Mouse (Mus musculus): ENCODE measurements around the gene Ccr10. TPM values are rescaled to one million over a fixed set of nuclear protein-coding genes. Genes with fewer than 3 reads are reported as not detected.
A peak's percentile ranks its signal among the peaks of the same experiment; 100 is the strongest.

Ccr10 gene
- polyA plus RNA-seq, 1 experiment from 2014 or later, result 0.13 TPM

DNA sequence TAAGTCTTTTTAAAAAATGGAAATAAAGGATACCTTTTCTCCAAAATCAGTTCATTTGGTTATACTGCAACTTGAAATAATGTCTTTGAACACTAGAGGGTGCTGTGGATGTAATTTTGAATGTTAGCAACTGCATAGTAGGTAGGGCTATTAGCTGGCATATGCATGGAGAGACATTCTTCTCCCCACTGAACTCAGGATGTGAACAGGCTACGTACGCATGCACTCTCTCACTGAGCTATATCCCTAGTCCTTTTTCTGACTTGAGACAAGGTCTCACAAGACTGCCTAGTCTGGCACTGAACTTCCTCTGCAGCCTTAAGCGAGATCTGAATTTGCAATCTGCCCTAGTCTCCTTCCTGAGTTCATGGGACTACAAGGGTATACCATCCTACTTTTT lies 36.7 kb upstream of the Ccr10 start:
- Histone ChIP-seq H3K4me3 (ENCODE audit: low read depth, low read length) (no peak overlapping the region), H3K27ac (ENCODE audit: low read depth, low read length) (no peak overlapping the region), H3K4me1 (replicated peaks; ENCODE audit: control insufficient read depth, insufficient read depth, low read length) (no peaks in the 10 kb centered on the region), H3K36me3 (ENCODE audit: control insufficient read depth, insufficient read depth) (peaks cover 69% of the 10 kb centered on the region), H3K27me3 (replicated peaks; ENCODE audit: control insufficient read depth, insufficient read depth, low read length) (no peaks in the 10 kb centered on the region), H3K9me3 (ENCODE audit: control insufficient read depth) (no peaks in the 10 kb centered on the region), H3K4me2 (replicated peaks; ENCODE audit: low read depth) (no peak overlapping the region), H3K9ac (ENCODE audit: low read depth, low read length) (no peak overlapping the region)
- peak; percentile 86 for TF ChIP-seq CTCF (IDR thresholded peaks at IDR 0.05; ENCODE audit: low read depth)
- 44% methylated on average over 3 of the region's 3 CpGs for WGBS
- peak; percentile 51 for ATAC-seq

DNA sequence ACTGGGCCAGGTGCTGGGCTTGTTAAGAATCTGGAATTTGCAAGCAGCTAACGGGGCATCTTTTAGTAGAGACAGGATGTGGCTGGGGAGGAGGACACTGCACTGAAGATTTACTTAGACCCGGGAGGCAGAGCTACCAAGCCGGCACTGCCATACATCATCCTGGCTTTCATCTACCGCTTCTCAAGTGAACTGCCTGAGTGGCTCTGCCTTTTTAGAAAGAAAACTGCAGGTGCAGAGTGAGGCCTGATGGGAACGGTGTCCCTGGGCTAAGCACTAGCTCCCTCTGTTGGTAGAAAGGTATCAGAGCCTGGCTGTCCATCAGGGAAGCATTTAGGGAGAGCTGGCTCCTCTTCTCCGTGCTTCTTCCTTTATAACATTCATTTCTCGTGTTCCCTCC lies 25.7 kb upstream of the Ccr10 start:
- Histone ChIP-seq H3K36me3 (ENCODE audit: control insufficient read depth, insufficient read depth) (peaks cover 76% of the 10 kb centered on the region), H3K27me3 (replicated peaks; ENCODE audit: control insufficient read depth, insufficient read depth, low read length) (no peaks in the 10 kb centered on the region), H3K4me1 (replicated peaks; ENCODE audit: control insufficient read depth, insufficient read depth, low read length) (no peaks in the 10 kb centered on the region), H3K4me3 (ENCODE audit: low read depth, low read length) (no peak overlapping the region), H3K9ac (ENCODE audit: low read depth, low read length) (no peak overlapping the region), H3K4me2 (replicated peaks; ENCODE audit: low read depth) (no peak overlapping the region), H3K9me3 (ENCODE audit: control insufficient read depth) (no peaks in the 10 kb centered on the region), H3K27ac (ENCODE audit: low read depth, low read length) (no peak overlapping the region)
- 29% methylated on average over 7 of the region's 7 CpGs for WGBS
- TF ChIP-seq CTCF (IDR thresholded peaks at IDR 0.05; ENCODE audit: low read depth), result peak; percentile 84
- 0 out of 2 replicates have a peak, but pooled peaks have one; percentile 33 for ATAC-seq

GRCm38 (mm10) chr11:101199555-101199954 lies 24.3 kb upstream of the Ccr10 start:
- no peak for TF ChIP-seq CTCF (IDR thresholded peaks at IDR 0.05; ENCODE audit: low read depth)
- no peak for ATAC-seq
- 80% methylated on average over 3 of the region's 3 CpGs for WGBS

GRCm38 (mm10) chr11:101196175-101196574 lies 20.9 kb upstream of the Ccr10 start:
- Histone ChIP-seq H3K9me3 (ENCODE audit: control insufficient read depth) (no peaks in the 10 kb centered on the region), H3K9ac (ENCODE audit: low read depth, low read length) (no peak overlapping the region), H3K27ac (ENCODE audit: low read depth, low read length) (no peak overlapping the region), H3K36me3 (ENCODE audit: control insufficient read depth, insufficient read depth) (peaks cover 75% of the 10 kb centered on the region), H3K4me2 (replicated peaks; ENCODE audit: low read depth) (no peak overlapping the region), H3K4me3 (ENCODE audit: low read depth, low read length) (no peak overlapping the region), H3K4me1 (replicated peaks; ENCODE audit: control insufficient read depth, insufficient read depth, low read length) (no peaks in the 10 kb centered on the region), H3K27me3 (replicated peaks; ENCODE audit: control insufficient read depth, insufficient read depth, low read length) (no peaks in the 10 kb centered on the region)
- no peak for TF ChIP-seq CTCF (IDR thresholded peaks at IDR 0.05; ENCODE audit: low read depth)
- WGBS, result 82% methylated on average over 8 of the region's 8 CpGs
- ATAC-seq, result no peak

More at GRCm38 (mm10) chr11:101199555-101199954, 24.3 kb upstream of the Ccr10 start:
- Histone ChIP-seq H3K4me3 (ENCODE audit: low read depth, low read length) (no peak overlapping the region), H3K9me3 (ENCODE audit: control insufficient read depth) (no peaks in the 10 kb centered on the region), H3K27me3 (replicated peaks; ENCODE audit: control insufficient read depth, insufficient read depth, low read length) (no peaks in the 10 kb centered on the region), H3K9ac (ENCODE audit: low read depth, low read length) (no peak overlapping the region), H3K4me1 (replicated peaks; ENCODE audit: control insufficient read depth, insufficient read depth, low read length) (no peaks in the 10 kb centered on the region), H3K27ac (ENCODE audit: low read depth, low read length) (no peak overlapping the region), H3K4me2 (replicated peaks; ENCODE audit: low read depth) (no peak overlapping the region), H3K36me3 (ENCODE audit: control insufficient read depth, insufficient read depth) (peaks cover 75% of the 10 kb centered on the region)

- Histone ChIP-seq H3K4me3 (ENCODE audit: low read depth, low read length) (no peak overlapping the region), H3K36me3 (ENCODE audit: control insufficient read depth, insufficient read depth) (peaks cover 74% of the 10 kb centered on the region)
Measured at GRCm38 (mm10) chr11:101195571-101195970, 20.3 kb upstream of the Ccr10 start.

DNA sequence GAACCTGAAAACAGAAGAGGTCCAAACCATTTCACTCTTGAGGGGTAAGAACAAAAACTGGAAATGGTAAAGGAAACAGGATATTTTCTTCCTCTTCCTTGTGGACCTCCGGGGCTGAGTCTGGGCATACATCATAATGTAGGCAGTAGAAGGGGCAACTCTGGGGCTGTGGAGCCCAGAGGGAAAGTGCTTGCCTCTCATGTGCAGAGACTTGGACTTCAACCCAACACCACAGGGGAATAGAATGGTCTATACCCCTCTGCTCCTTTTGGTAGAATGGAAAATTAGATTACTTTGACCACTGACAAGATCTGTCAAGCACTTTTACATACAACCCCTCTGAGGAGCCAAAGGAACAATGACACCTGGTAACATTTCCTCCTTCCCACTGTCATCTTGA lies 19.9 kb upstream of the Ccr10 start:
- H3K4me1 ChIP-seq (replicated peaks; ENCODE audit: control insufficient read depth, insufficient read depth, low read length), result no peaks in the 10 kb centered on the region
- no peak overlapping the region for H3K4me3 ChIP-seq (ENCODE audit: low read depth, low read length)
- TF ChIP-seq CTCF (IDR thresholded peaks at IDR 0.05; ENCODE audit: low read depth), result no peak
- H3K27me3 ChIP-seq (replicated peaks; ENCODE audit: control insufficient read depth, insufficient read depth, low read length), result no peaks in the 10 kb centered on the region
- ATAC-seq, result no peak
- no peak overlapping the region for H3K27ac ChIP-seq (ENCODE audit: low read depth, low read length)
- no peak overlapping the region for H3K4me2 ChIP-seq (replicated peaks; ENCODE audit: low read depth)
- WGBS, result 71% methylated on average over 1 of the region's 1 CpGs
- H3K9ac ChIP-seq (ENCODE audit: low read depth, low read length), result no peak overlapping the region
- H3K9me3 ChIP-seq (ENCODE audit: control insufficient read depth), result no peaks in the 10 kb centered on the region
- peaks cover 70% of the 10 kb centered on the region for H3K36me3 ChIP-seq (ENCODE audit: control insufficient read depth, insufficient read depth)

More at GRCm38 (mm10) chr11:101195571-101195970, 20.3 kb upstream of the Ccr10 start:
- Histone ChIP-seq H3K4me2 (replicated peaks; ENCODE audit: low read depth) (no peak overlapping the region), H3K9me3 (ENCODE audit: control insufficient read depth) (no peaks in the 10 kb centered on the region), H3K9ac (ENCODE audit: low read depth, low read length) (no peak overlapping the region), H3K4me1 (replicated peaks; ENCODE audit: control insufficient read depth, insufficient read depth, low read length) (no peaks in the 10 kb centered on the region), H3K27ac (ENCODE audit: low read depth, low read length) (no peak overlapping the region), H3K27me3 (replicated peaks; ENCODE audit: control insufficient read depth, insufficient read depth, low read length) (no peaks in the 10 kb centered on the region)
- ATAC-seq, result no peak
- 82% methylated on average over 8 of the region's 8 CpGs for WGBS
- TF ChIP-seq CTCF (IDR thresholded peaks at IDR 0.05; ENCODE audit: low read depth), result no peak

DNA sequence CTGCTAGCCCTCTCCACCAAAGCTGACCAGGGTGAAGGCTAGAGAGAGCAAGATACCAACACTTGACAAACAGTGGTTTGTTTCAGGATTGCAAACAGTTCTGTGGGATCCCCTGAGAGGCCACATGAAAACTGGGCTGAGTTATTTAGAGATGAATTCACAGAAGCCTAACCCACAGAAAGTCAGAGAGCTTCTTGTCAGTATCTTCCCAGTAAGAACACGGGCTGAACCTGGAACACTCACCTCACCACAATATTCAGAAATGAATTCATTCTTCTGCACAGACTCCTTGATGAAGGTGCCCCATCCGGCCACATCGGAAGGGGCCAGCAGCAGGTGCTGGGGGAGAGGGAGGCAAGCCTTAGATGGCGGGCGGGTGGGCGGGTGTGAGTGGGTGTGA lies 19.4 kb upstream of the Ccr10 start:
- Histone ChIP-seq H3K4me1 (replicated peaks; ENCODE audit: control insufficient read depth, insufficient read depth, low read length) (no peaks in the 10 kb centered on the region), H3K27ac (ENCODE audit: low read depth, low read length) (no peak overlapping the region), H3K4me3 (ENCODE audit: low read depth, low read length) (no peak overlapping the region), H3K4me2 (replicated peaks; ENCODE audit: low read depth) (no peak overlapping the region), H3K9ac (ENCODE audit: low read depth, low read length) (no peak overlapping the region), H3K27me3 (replicated peaks; ENCODE audit: control insufficient read depth, insufficient read depth, low read length) (no peaks in the 10 kb centered on the region), H3K9me3 (ENCODE audit: control insufficient read depth) (no peaks in the 10 kb centered on the region), H3K36me3 (ENCODE audit: control insufficient read depth, insufficient read depth) (peaks cover 67% of the 10 kb centered on the region)
- 91% methylated on average over 6 of the region's 6 CpGs for WGBS
- TF ChIP-seq CTCF (IDR thresholded peaks at IDR 0.05; ENCODE audit: low read depth), result no peak
- ATAC-seq, result no peak

All from intestine, postnatal 0 days (tissue).